Mouse (Mus musculus) heart, adult 9 months (tissue): ENCODE results near the gene Myh9.
"Not testable (repeated sequence)": the region's sequence is repeated elsewhere in the genome, so short reads cannot be mapped to it uniquely, and the experiment has no call there.

Source experiments
- DNase-seq, 2 experiments: peaks; one replicate each; pipeline ENCODE4 v3.0.0; 2022; ENCODE audit warnings: low spot score in 2 of 2

The Myh9 gene

DNA sequence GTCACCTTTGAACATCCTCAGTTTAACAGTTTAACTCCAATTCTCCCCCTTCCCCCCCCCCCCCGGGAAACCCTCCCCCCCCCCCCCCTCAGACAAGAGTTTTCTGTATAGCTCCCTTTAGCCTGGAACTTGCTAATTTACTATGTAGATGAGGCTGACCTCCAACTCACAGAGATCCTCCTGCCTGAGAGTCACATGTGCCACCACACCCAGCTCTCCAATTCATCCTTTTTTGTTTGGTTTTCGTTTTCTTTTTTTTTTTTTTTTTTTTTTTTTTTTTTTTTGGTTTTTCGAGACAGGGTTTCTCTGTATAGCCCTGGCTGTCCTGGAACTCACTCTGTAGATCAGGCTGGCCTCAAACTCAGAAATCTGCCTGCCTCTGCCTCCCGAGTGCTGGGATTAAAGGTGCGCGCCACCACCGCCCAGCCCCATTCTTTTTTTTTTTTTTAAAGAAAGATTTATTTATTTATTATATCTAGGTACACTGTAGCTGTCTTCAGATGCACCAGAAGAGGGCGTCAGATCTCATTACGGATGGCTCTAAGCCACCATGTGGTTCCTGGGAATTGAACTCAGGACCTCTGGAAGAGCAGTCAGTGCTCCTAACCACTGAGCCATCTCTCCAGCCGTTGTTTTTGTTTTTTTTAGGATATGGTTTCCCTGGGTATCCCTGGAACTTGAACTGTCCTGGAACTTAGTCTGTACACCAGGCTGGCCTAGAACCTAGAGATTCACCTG lies 25.4 kb upstream of the Myh9 start:
- not testable (repeated sequence) for DNase-seq

DNA sequence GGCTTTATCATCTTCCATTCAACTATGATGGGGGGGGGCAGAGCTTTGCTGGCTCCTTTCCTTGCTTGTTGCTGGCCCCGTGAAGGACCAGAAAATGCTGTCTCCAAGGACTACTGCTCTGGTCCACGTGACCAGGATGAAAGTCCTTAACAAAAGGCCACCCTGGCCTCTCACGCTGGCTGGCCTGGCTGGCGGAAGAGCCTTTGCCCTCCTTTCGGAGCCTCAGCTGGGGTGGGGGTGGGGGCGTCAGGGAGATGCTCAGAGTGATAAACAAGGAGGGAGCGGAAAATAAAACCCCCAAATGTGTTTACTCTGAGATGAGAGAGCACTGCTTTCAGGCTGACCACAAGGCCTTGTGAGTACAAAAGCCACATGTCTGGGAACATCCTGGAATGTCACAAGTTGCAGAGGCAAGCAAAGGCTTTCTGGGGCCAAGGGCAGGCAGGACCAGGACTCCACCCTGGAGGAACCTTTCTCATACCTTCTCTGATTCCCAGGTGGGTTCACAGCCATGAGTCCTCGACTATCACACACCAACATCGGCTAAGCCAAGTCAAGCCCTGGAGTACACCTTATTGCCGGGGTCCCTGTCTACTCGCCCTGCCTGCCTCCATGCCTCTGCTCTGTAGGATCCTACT lies 24.7 kb upstream of the Myh9 start:
- peak in 1 of 2 experiments; percentile 44 for DNase-seq

DNA sequence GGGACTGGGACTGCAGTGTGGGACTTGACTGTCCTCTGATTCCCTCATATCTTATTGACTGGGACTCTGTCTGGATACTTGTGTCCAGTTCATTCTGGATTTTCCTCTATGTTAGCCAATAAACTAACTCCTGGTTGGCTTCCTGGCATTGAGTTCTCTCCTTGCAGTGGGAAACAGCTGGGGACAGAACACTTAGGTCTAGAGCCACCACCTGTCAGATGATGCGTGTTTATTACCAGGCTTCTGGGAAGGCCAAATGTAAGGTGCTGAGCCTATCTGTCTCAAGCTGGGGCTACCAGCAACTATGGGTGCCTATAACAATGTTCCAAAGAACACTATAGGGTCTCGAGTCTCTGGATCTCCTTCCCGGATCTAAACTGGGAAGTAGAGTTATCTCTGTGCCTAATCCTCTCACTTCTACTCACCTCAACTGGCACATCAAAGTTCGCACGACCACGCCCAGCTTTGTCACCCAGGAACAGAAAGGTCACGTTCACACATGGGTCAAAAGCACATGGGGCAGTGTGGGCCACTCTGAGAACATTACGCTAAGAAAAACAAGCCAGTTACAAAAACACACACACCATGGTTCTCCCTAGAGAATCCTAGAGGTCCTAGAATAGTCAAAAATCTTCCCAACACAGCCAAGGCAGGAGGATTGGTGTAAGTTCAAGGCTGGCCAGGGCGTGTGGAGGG lies 22.2 kb upstream of the Myh9 start:
- no peak for DNase-seq

DNA sequence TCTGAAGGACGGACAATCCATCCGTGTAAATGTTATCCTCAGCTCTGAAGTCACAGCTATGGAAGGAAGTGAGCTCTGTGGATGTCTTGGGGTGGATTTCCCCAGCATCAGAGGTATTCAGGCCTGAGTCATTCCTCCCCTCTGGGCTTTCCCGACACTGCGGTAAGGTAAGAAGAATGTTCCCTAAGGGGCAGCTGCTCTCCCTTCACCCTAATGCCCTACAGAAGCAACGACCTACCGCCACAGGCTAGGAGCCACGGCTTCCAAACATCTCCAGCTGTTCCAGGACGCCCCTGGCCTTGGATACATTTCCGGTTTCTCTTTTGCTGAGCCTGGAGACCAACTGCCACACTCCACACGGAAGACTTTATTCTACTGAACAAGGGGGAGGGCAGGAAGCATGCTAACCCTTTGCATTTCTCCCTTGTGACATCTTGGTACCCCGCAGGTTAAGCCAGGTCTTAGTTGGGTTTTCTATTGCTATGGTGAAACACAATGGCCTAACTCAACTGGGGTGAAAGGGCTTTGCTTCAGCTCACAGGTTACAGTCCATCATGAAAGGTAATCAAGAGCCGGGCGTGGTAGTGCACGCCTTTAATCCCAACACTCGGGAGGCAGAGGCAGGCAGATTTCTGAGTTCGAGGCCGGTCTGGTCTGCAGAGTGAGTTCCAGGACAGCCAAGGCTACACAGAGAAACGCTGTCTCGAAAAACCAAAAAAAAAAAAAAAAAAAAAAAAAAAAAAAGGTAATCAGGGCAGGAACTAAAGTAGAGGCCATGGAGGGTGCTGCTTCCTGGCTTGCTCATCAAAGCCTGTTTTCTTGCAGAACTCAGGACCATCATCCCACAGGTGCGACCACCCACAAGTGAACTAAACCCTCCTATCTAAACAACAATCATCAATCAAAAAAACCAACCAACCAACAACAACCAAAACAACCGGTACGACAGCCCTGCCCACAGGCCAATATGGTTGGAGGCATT lies 21.3 kb upstream of the Myh9 start:
- no peak for DNase-seq

DNA sequence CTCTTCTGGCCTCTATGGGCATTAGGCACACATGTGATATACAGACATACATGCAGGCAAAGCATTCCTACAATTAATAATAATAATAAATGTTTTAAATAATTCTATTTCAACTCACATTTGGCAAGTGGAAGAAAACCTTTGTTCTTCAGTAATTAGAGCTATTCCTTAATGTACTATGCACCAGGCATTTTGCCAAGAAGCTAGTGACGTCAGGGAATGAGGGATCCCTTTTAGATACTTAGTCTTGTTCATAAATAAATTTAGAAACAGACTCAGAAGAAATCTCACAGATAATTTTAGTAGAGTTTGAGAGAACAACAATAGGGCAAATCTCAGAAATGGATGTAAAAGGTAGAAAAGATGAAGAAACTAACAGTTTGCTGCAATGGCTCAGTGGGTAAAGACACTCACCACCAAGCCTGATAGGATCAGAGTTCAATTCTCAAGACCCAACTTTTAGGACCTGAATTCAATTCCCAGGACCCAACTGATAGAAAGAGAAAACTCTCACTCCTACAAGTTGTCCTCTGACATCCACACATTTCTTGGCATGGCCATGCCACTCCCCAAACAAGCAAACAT lies 18.2 kb upstream of the Myh9 start:
- no peak for DNase-seq

DNA sequence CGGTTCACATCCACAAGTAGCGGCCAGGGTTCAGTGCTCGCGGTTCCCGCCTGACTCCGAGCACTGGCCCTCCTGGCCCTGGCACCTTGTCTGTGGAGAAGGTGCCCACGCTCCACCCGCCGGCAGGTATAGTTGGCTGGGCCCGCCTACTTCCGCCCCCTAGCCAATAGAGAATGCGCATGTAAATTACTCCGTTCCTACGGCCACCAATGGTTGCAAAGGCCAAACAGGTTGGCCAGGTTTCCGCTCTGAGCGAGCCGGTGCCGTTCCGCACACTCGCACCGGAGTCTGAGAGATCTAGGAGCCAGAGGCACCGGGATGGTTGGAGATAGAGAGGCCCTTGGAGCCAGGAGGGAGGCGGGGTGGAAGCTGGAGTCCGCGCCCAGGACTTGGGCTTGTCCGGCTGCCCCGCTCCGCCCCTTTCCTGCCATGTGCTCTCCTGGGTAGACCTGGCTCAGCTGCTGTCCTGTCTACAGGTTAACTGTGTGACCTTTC lies 15.7 kb upstream of the Myh9 start:
- DNase-seq = no peak

DNA sequence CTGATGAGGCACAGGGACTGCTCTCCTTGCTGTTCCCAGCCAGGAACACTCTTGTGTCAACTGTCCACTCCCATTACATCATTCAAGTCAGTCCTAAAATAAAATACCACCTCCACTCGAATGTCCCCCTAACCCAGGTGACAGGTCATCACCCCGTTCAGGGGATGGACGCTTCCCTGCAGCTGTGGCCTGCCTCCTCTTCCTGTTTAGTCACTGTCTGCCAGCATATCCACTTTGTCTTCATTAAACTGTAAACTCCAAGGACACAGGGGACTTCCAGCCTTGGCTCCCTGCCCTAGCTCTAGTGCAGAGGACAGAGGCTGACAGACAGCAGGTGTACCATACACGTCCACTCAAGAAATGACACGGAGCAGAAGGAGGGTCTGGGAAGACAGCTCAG lies 14.6 kb upstream of the Myh9 start:
- peak; percentile 60 to 64 for DNase-seq

DNA sequence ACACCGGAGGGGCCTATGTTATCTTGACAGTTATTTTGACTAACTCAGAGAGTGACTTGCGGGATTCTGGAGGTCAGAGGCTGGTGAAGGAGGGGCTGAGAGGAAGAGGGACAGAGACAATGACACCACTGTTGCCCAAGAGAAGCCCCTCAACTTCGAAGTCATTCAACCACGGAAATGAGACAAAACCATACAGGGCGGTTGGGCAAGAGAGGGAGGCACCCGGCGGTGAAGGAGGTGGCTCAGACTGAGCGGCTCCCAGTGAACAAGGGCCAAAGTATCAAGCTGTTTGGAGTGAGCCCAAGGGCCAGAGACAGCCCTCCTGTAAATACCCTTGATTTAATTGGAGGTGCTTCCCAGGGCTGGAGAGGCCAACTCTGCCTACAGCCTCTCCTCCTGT lies 13.3 kb upstream of the Myh9 start:
- no peak for DNase-seq

DNA sequence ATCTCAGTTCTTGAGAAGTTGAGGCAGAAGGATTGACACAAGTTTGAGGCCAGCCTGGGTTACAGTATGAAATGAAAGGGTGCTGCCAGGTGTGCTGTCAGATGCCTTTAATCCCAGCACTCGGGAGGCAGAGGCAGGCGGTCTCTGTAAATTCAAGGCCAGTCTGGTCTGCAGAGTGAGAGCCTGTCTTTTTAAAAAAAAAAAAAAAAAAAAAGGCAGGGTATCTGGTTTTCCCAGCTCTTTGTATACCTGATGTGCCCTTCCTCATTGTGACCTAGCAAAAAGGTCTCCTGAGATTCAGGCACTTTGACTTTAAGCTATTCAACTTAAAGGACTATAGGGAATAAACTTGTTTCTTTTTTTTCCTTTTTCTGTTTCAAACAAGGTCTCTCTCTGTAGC lies 10.0 kb upstream of the Myh9 start:
- no peak for DNase-seq

DNA sequence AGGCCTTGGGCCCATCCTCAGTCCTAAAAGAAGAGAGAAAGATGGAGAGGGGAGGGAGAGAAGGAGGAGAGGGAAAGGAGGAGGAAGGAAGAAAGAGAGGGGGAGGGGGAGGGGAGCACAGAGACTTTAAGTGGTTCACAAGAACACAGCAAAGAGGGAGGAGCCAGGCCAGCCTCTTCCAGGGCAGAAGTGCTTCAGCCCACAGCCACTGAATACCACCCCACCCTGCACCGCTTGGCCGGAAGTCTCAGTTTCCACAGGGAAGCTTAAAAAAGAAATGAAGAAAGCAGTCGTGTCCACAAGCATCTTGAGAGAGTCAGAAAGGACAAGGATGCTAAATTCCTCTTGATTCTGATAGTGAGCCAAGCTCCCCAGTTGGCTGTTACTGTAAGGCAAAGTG lies 9.2 kb upstream of the Myh9 start:
- peak in 1 of 2 experiments; percentile 43 for DNase-seq

DNA sequence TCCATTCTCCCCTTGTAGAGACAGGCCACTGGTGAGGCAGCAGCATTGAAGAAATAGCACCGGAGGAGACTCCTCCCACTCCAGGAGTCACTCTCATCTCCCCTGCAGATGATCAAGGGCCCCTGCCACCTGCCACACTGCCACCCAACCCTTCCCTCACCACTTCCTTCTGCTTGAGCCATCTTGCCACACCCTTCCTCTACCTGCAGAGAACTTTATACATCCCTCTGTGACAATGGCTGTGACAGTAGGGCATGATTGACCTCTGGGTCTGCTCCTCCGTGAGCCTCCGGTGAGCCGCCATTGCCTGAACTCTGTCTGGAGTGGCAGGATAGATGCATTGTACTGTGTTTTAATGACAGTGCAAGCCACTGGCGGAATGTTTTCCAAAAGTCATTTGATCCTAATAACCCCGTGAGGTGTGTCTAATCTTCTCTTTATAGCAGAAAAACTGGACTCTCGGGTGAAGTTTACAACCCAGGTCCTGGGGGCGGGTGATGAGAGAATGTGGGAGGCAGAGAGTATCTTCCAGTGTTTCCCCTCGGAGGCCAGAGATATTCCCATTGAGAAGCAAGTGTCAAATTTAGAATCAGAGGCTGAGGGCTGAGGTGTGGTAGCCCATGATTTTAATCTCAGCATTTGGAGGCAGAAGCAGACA lies 7.7 kb upstream of the Myh9 start:
- DNase-seq = no peak

DNA sequence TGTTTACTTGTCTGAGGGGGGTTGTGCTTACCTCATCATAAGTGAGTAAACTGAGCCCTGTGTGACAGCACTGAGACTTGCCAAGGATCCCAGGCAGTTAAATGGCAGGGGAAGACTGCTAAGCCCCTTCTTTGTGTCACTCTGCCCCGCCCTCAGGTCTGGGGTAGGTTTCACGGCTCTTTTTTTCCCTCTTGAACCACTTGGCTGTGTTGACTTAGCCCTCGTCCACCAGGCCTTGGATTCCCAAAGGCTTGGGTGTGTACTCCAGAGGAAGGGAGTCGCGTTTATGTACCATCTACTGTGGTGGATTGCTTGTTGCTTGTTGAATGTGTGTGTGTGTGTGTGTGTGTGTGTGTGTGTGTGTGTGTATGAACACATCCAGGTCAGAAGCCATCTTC lies 7.1 kb upstream of the Myh9 start:
- DNase-seq = no peak

DNA sequence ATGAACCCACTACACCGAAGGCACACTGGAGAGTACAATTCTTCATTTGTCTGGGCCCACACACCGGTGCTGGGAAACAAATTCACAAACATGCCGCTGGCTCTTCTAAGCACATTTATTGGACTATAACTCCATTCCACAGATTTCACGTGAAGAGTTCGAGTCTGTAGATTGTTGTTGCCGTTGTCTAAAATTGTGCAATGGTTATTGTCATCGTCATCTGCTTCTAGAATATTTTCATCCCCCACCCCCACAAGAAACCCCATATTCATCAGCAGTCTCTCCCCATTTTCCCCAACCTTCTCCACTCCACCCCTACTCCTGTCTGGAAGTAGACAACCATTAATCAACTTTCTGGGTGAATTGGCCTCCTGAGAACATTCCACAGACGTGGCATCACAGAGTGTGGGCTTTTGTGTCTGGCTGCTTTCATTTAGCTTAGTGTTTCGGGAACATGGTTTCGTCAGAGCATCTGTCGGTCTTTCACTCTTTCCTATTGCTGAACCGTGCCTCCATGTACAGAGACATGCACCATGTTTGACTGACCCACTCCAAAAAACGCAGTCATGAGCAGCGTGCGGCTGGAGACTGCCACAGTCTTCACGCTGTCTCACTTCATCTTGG lies 6.6 kb upstream of the Myh9 start:
- no peak for DNase-seq

DNA sequence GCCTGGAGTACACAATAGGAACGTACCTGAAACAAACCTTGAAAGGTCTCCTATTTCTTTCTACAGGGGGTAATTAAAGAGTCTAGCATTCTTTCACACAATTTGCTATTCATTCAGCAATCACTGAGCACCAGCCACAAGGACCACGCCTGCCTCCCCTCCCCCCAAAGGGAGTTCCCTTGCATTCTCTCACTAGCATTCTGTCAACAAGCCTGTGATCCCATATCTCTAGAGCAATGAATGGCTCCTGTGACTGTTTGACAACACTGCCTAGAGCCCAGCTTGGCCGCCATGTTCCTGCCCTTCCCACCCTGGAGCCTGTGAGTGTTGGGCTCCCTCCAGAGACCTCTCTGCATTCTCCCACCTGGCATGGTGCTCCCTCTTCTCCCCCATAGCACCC lies 5.9 kb upstream of the Myh9 start:
- DNase-seq = no peak

DNA sequence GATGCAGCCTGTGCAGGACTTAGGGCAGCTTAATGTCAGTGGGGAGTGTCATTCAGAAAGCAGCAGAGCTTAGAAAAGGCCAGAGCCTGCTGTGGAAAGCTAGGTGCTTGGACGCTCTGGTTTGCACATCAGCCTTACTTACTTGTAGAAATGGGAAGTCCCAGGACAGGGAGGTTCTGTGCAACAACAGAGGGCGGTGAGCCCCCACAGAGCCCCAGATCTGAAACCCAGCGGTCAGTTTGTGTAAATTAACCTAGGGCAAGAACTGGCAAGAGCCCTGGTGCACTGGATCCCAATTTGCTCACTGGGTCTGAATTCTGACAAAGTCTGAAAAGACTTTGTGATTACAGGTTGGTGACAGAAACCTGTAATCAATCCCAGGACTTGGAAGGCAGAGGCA lies 5.1 kb upstream of the Myh9 start:
- no peak for DNase-seq

DNA sequence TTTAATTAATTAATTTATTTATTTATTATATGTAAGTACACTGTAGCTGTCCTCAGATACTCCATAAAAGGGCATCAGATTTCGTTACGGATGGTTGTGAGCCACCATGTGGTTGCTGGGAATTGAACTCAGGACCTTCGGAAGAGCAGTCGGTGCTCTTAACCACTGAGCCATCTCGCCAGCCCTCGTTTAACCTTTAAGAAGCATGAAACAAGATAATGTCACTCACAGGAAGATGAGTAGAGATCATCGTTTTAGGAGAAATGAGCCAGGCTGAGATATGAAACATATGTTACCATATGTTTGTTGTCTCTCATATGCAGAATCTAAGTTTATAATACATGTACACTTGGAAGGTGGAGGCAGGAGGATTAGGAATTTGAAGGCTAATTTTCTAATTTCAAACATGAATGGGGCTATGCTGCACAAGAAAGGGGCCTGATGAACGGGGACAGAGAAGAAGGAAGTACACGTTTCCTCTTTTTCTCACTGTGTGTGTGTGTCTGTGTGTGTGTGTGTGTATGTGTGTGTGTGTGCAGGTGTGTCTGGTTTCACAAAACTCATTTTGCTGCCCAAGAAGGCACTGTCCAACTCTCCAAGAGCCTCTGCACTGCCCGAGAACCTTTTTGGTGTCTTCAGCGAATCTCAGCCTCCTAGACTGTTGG lies 4.1 kb upstream of the Myh9 start:
- not testable (repeated sequence) for DNase-seq

DNA sequence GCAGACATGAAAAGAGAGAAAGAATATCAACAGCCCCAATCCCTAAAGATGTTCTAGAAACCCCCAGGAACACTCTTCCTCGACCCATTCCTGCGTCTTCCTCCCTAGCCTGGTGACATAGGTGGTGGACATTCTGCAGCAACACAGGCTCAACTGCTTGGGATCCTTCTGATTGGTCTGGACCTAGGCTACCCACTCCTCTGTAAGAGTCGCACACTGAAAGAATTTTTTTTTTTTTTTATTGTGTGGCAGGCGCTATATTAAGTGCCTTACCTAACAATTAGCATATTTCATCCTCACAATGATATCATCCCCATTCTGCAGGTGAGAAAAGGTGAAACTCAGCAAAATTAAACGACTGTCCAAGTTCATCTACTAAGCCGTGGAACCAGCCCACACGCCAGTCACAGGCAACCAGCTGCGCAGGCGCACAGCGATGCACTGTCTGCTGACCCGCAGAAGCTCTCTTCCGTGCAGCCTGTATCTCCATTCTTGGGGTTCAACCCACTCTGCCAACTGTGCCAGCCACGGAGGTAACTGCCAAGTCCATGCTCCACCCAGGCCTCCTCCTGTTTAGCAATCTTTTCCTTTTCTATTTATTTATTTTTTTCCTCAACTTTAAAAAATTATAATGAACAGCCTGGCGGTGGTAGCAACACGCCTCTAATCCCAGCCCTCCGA lies 3.1 kb upstream of the Myh9 start:
- DNase-seq = no peak

DNA sequence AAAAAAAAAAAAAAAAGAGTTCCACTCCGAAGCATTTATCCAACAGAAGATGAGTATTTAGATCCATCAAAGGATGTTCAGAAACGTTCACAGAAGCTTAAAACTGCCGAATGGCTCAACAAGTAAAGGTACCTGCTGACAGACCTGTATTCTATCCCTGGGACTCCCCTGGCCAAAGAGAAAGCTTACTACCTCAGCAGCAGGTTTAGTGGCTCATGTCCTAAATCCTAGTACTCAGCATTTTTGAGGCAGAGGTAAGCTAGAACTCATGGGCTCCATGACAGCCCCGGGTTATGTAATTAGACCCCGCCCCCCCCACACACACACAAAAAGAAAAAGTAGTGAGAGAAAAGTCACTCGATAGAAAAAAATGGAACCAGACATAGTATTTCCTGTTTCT lies 2.1 kb upstream of the Myh9 start:
- DNase-seq = no peak

DNA sequence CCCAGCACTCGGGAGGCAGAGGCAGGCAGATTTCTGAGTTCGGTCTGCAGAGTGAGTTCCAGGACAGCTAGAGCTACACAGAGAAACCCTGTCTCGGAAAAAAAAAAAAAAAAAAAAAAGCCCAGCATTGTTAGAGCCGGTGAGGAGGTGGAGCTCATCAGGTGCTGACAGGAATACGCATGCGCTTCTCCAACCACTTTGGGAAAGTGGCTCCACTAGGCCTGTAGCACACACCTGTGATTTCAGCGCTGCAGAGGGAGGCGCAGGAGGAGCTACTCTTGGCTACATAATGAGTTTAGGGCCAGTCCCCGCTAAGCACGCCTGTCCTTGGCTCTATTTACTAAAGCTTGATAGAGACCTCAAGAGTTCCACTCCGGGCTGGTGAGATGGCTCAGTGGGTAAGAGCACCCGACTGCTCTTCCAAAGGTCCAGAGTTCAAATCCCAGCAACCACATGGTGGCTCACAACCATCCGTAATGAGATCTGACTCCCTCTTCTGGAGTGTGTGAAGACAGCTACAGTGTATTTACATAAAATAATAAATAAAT lies 1.6 kb upstream of the Myh9 start:
- not testable (repeated sequence) for DNase-seq
